In genomic region chr4:139641829-139642425, GRCm38 (mm10) we compare ENCODE assay signal across 8 mouse cellular contexts. TPM values are rescaled to one million over a fixed set of nuclear protein-coding genes. Genes with fewer than 3 reads are reported as not detected.
DNase-seq lines count a peak whose midpoint lies in the region; ATAC-seq and TF ChIP-seq lines count a peak whose summit lies in the region.

No protein-coding gene starts in this region.

- peaks cover 41% of the 10 kb centered on the region for H3K27me3 ChIP-seq in limb, embryonic 12.5 days
- no peaks in the 10 kb centered on the region for H3K27me3 ChIP-seq in stomach, postnatal 0 days (ENCODE audit: control insufficient read depth, insufficient read depth, low read length)

- H3K9ac ChIP-seq in limb, embryonic 12.5 days (replicated peaks) = peak overlapping the region; percentile 40
- H3K9ac ChIP-seq in stomach, postnatal 0 days (ENCODE audit: low read length) = peak overlapping the region; percentile 43

- peak overlapping the region; percentile 31 for H3K4me3 ChIP-seq in limb, embryonic 12.5 days (replicated peaks)
- 0 out of 2 replicates have a peak overlapping the region, but pooled peaks have one; percentile 4 for H3K4me3 ChIP-seq in stomach, postnatal 0 days (ENCODE audit: low read depth, low read length)

- peaks cover 36% of the 10 kb centered on the region for H3K36me3 ChIP-seq in limb, embryonic 12.5 days
- H3K36me3 ChIP-seq in stomach, postnatal 0 days (ENCODE audit: control insufficient read depth, insufficient read depth, low read length) = peaks cover 2% of the 10 kb centered on the region; the same call in 1 of the 2 replicates

- no peak overlapping the region for H3K27ac ChIP-seq in limb, embryonic 12.5 days
- no peak overlapping the region for H3K27ac ChIP-seq in stomach, postnatal 0 days (replicated peaks)

- peaks cover 31% of the 10 kb centered on the region for H3K4me1 ChIP-seq in limb, embryonic 12.5 days (replicated peaks)
- H3K4me1 ChIP-seq in stomach, postnatal 0 days (replicated peaks; ENCODE audit: control insufficient read depth, insufficient read depth) = 0 out of 2 replicates have a peak, but pooled peaks cover 4% of the 10 kb centered on the region

- peak; percentile 44 to 60 for DNase-seq in adrenal gland, adult (ENCODE audit: inconsistent age in 2 of 2, low spot score in 1 of 2)
- no peak for DNase-seq in adrenal gland, adult 8-10 months
- DNase-seq in thymus, postnatal 0 days (ENCODE audit: low spot score) = peak; percentile 59
- DNase-seq in thymus, postnatal 36 days = no peak
- DNase-seq in stomach, postnatal 0 days (ENCODE audit: low spot score) = no peak
- DNase-seq in cerebellum, adult 9-11 months = no peak
- no peak for DNase-seq in left cerebral cortex, postnatal 4 days

- peak overlapping the region; percentile 54 for H3K4me2 ChIP-seq in limb, embryonic 12.5 days
- peak overlapping the region; percentile 32 for H3K4me2 ChIP-seq in stomach, postnatal 0 days (replicated peaks; ENCODE audit: low read depth)

- intact Hi-C loops in left cerebral cortex, postnatal 4 days (cut with DNase I) = loop anchor here (5.0 kb wide), 1 partner anchor 215 kb away; no protein-coding TSS in a partner anchor

- no peak for TF ChIP-seq CTCF in stomach, postnatal 0 days (IDR thresholded peaks at IDR 0.05; ENCODE audit: low read depth)

- no peak for TF ChIP-seq EP300 in stomach, postnatal 0 days (optimal IDR thresholded peaks at IDR 0.05)

- 2% methylated on average over 30 of the region's 30 CpGs for WGBS in limb, embryonic 12.5 days
- 15% methylated on average over 30 of the region's 30 CpGs for WGBS in stomach, postnatal 0 days

- H3K9me3 ChIP-seq in limb, embryonic 12.5 days = no peaks in the 10 kb centered on the region
- H3K9me3 ChIP-seq in stomach, postnatal 0 days (ENCODE audit: control insufficient read depth, low read length) = no peaks in the 10 kb centered on the region

- no peak for ATAC-seq in limb, embryonic 12.5 days (ENCODE audit: insufficient number of reproducible peaks, insufficient read depth, low FRiP score, low TSS enrichment, low read depth)
- ATAC-seq in stomach, postnatal 0 days (ENCODE audit: low FRiP score, low TSS enrichment) = peak; percentile 9; the same call in 1 of the 2 replicates

RNA-seq across cellular contexts. Expression of gene Tas1r2, which starts 11.4 kb away (rescaled TPM):
- not detected for total RNA-seq in adrenal gland, adult 8-10 months (2022)
- polyA plus RNA-seq in thymus, postnatal 0 days (2015; fragmentation: Nextera tagmentation; extraction: Ambion mirVana) = not detected in 2 replicates
- not detected in 2 replicates for polyA plus RNA-seq in limb, embryonic 12.5 days (2016; fragmentation: Nextera tagmentation; extraction: Ambion mirVana)
- not detected in 2 replicates for polyA plus RNA-seq in stomach, postnatal 0 days (2015; fragmentation: Nextera tagmentation; extraction: Ambion mirVana)
- not detected for total RNA-seq in left cerebral cortex, postnatal 4 days (2021)

RNA-seq across cellular contexts. Expression of gene Aldh4a1, which starts 19.3 kb away (rescaled TPM):
- 100 to 1,000 TPM in 2 of 4 experiments, 10 to 100 TPM in 2; 62.6 to 149 (median 97.9) TPM for total RNA-seq in adrenal gland, adult 8-10 months (2022)
- polyA plus RNA-seq in thymus, postnatal 0 days (2015; fragmentation: Nextera tagmentation; extraction: Ambion mirVana) = 28.9 and 31.7 TPM in 2 replicates
- polyA plus RNA-seq in limb, embryonic 12.5 days (2016; fragmentation: Nextera tagmentation; extraction: Ambion mirVana) = 24.3 and 25.3 TPM in 2 replicates
- polyA plus RNA-seq in stomach, postnatal 0 days (2015; fragmentation: Nextera tagmentation; extraction: Ambion mirVana) = 12.9 and 14.7 TPM in 2 replicates
- 10 to 100 TPM; 23.6 to 25.0 TPM for total RNA-seq in left cerebral cortex, postnatal 4 days (2021)

RNA-seq across cellular contexts. Expression of gene Gm21969, which starts 38.9 kb away (rescaled TPM):
- under 1 TPM in 2 of 4 experiments, not detected in 2; 0.09 to 0.25 TPM for total RNA-seq in adrenal gland, adult 8-10 months (2022)
- not detected in 2 replicates for polyA plus RNA-seq in thymus, postnatal 0 days (2015; fragmentation: Nextera tagmentation; extraction: Ambion mirVana)
- polyA plus RNA-seq in limb, embryonic 12.5 days (2016; fragmentation: Nextera tagmentation; extraction: Ambion mirVana) = not detected in 2 replicates
- not detected in 2 replicates for polyA plus RNA-seq in stomach, postnatal 0 days (2015; fragmentation: Nextera tagmentation; extraction: Ambion mirVana)
- under 1 TPM in 1 of 2 experiments, not detected in 1; 0.12 TPM for total RNA-seq in left cerebral cortex, postnatal 4 days (2021)

Comparison
In these comparisons a context has a peak if more than half of its experiments do, and no peak if none do; other contexts are left out.
1. DNase-seq: peak in adrenal gland, adult (2 of 2) and thymus, postnatal 0 days (single experiment); none in adrenal gland, adult 8-10 months (single experiment), thymus, postnatal 36 days (0 of 2), stomach, postnatal 0 days (single experiment), cerebellum, adult 9-11 months (single experiment) and left cerebral cortex, postnatal 4 days (single experiment).